ENCODE assay signal across 23 mouse cellular contexts in genomic region chr4:140499571-140499970, GRCm38 (mm10).
DNase-seq lines count a peak whose midpoint lies in the region; ATAC-seq and TF ChIP-seq lines count a peak whose summit lies in the region.
"Had no signal": no experiment of that assay in that cellular context is flagged by ENCODE, and none has a peak within 500 bp of the region (broad histone marks: within the 10 kb centered on the region; RNA-seq: fewer than 3 reads in every experiment).

No protein-coding gene starts in this region.

- WGBS in intestine, postnatal 0 days: 75% methylated on average over 6 of the region's 6 CpGs
- 81% methylated on average over 6 of the region's 6 CpGs for WGBS in intestine, embryonic 16.5 days
- 68% methylated on average over 6 of the region's 6 CpGs for WGBS in liver, embryonic 14.5 days (ENCODE audit: insufficient replicate concordance)

- no peaks in the 10 kb centered on the region; the same call in 1 of the 2 replicates for H3K27me3 ChIP-seq in intestine, postnatal 0 days (replicated peaks; ENCODE audit: control insufficient read depth, insufficient read depth, low read length)
- no peaks in the 10 kb centered on the region for H3K27me3 ChIP-seq in intestine, embryonic 16.5 days (replicated peaks; ENCODE audit: control insufficient read depth, insufficient read depth, low read length)
- no peaks in the 10 kb centered on the region for H3K27me3 ChIP-seq in liver, embryonic 14.5 days (ENCODE audit: control insufficient read depth, insufficient read depth, low read length)
- H3K27me3 ChIP-seq in ES-Bruce4 (ENCODE audit: control insufficient read depth, insufficient read depth, low read length, poor library complexity, severe bottlenecking): no peaks in the 10 kb centered on the region
- H3K27me3 ChIP-seq: forebrain, embryonic 13.5 days; intestine, embryonic 15.5 days; midbrain, embryonic 12.5 days had no signal

- H3K4me1 ChIP-seq in intestine, postnatal 0 days (replicated peaks; ENCODE audit: control insufficient read depth, insufficient read depth, low read length): no peaks in the 10 kb centered on the region
- H3K4me1 ChIP-seq in intestine, embryonic 16.5 days (ENCODE audit: control insufficient read depth, insufficient read depth, low read length): peaks cover 2% of the 10 kb centered on the region; the same call in 1 of the 2 replicates
- no peaks in the 10 kb centered on the region for H3K4me1 ChIP-seq in liver, embryonic 14.5 days (replicated peaks; ENCODE audit: control insufficient read depth in 2 of 2, insufficient read depth in 2 of 2, low read length in 1 of 2)
- H3K4me1 ChIP-seq in ES-Bruce4 (ENCODE audit: control insufficient read depth, insufficient read depth, low read length): no peaks in the 10 kb centered on the region
- H3K4me1 ChIP-seq: embryonic facial prominence, embryonic 13.5 days had no signal

- TF ChIP-seq POLR2A in ES-Bruce4 (IDR thresholded peaks at IDR 0.05; ENCODE audit: insufficient read depth, low read length): no peak
- no peak for TF ChIP-seq POLR2A in brain, embryonic 14.5 days (IDR thresholded peaks at IDR 0.05; ENCODE audit: borderline replicate concordance, extremely low read depth, insufficient read depth, insufficient read length, poor library complexity, severe bottlenecking)

- TF ChIP-seq CTCF in intestine, postnatal 0 days (IDR thresholded peaks at IDR 0.05; ENCODE audit: low read depth): peak; percentile 38
- peak; percentile 23; the same call in 1 of the 2 replicates for TF ChIP-seq CTCF in liver, embryonic 14.5 days (IDR thresholded peaks at IDR 0.05; ENCODE audit: low read depth)
- TF ChIP-seq CTCF in ES-Bruce4 (IDR thresholded peaks at IDR 0.05; ENCODE audit: low read depth, low read length): peak; percentile 14
- TF ChIP-seq CTCF in brain, embryonic 14.5 days (IDR thresholded peaks at IDR 0.05; ENCODE audit: borderline replicate concordance, extremely low read depth, insufficient read depth, insufficient read length): peak; percentile 13; the same call in 1 of the 2 replicates

- ATAC-seq in intestine, postnatal 0 days: no peak
- no peak for ATAC-seq in intestine, embryonic 16.5 days
- no peak for ATAC-seq in liver, embryonic 14.5 days (ENCODE audit: insufficient read depth)
- ATAC-seq: CD4-positive, CD25-positive, alpha-beta regulatory T cell, adult 4 months; forebrain, embryonic 13.5 days; intestine, embryonic 15.5 days had no signal

- H3K4me3 ChIP-seq in intestine, postnatal 0 days (ENCODE audit: low read depth, low read length): no peak overlapping the region
- H3K4me3 ChIP-seq in intestine, embryonic 16.5 days (ENCODE audit: low read length): no peak overlapping the region
- H3K4me3 ChIP-seq in liver, embryonic 14.5 days (ENCODE audit: insufficient read depth in 1 of 2, low read depth in 2 of 2, low read length in 2 of 2): no peak overlapping the region
- H3K4me3 ChIP-seq in ES-Bruce4 (ENCODE audit: low read depth, low read length): no peak overlapping the region
- H3K4me3 ChIP-seq: embryonic facial prominence, embryonic 13.5 days; erythroblast, embryonic 14.5 days; forebrain, embryonic 13.5 days; heart, embryonic 10.5 days; intestine, embryonic 15.5 days; left cerebral cortex, adult 2 months; midbrain, embryonic 12.5 days had no signal

- TF ChIP-seq EP300 in liver, embryonic 14.5 days (IDR thresholded peaks at IDR 0.05; ENCODE audit: low read depth): no peak
- TF ChIP-seq EP300 in ES-Bruce4 (IDR thresholded peaks at IDR 0.05; ENCODE audit: insufficient read depth, low read depth, low read length): no peak

- no peak for DNase-seq in liver, embryonic 14.5 days (ENCODE audit: low read depth in 3 of 3, low spot score in 3 of 3)
- DNase-seq in liver: no peak
- no peak for DNase-seq in brain, embryonic 14.5 days (ENCODE audit: low read depth)
- no peak for DNase-seq in heart, adult 11 months
- DNase-seq: adrenal gland, postnatal 25 days; cerebellum, adult 11-12 months; cerebellum, postnatal 25 days; heart, postnatal 4 days; kidney, postnatal 36 days; lung, postnatal 14 days; right cerebral cortex, postnatal 14 days had no signal

- H3K27ac ChIP-seq in intestine, postnatal 0 days (ENCODE audit: low read depth, low read length): no peak overlapping the region
- no peak overlapping the region for H3K27ac ChIP-seq in intestine, embryonic 16.5 days (ENCODE audit: low read length)
- H3K27ac ChIP-seq in liver, embryonic 14.5 days: no peak overlapping the region
- no peak overlapping the region for H3K27ac ChIP-seq in ES-Bruce4 (ENCODE audit: insufficient read depth, low read length)
- H3K27ac ChIP-seq: embryonic facial prominence, embryonic 13.5 days; forebrain, embryonic 13.5 days; heart, embryonic 10.5 days; hindbrain, embryonic 14.5 days; intestine, embryonic 15.5 days; left cerebral cortex, adult 2 months; midbrain, embryonic 12.5 days had no signal

- H3K36me3 ChIP-seq in intestine, postnatal 0 days (ENCODE audit: control insufficient read depth, insufficient read depth): no peaks in the 10 kb centered on the region
- no peaks in the 10 kb centered on the region for H3K36me3 ChIP-seq in intestine, embryonic 16.5 days (ENCODE audit: control insufficient read depth, insufficient read depth, low read length)
- H3K36me3 ChIP-seq in liver, embryonic 14.5 days (replicated peaks; ENCODE audit: control insufficient read depth, insufficient read depth, low read depth): no peaks in the 10 kb centered on the region
- H3K36me3 ChIP-seq in ES-Bruce4 (ENCODE audit: control insufficient read depth, insufficient read depth, low read length, poor library complexity, severe bottlenecking): no peaks in the 10 kb centered on the region
- H3K36me3 ChIP-seq: embryonic facial prominence, embryonic 13.5 days; heart, embryonic 10.5 days; intestine, embryonic 15.5 days; midbrain, embryonic 12.5 days had no signal

- no peak overlapping the region for H3K9ac ChIP-seq in intestine, postnatal 0 days (ENCODE audit: low read depth, low read length)
- H3K9ac ChIP-seq in intestine, embryonic 16.5 days (ENCODE audit: low read depth, low read length): no peak overlapping the region
- no peak overlapping the region for H3K9ac ChIP-seq in liver, embryonic 14.5 days (replicated peaks)
- H3K9ac ChIP-seq in ES-Bruce4 (ENCODE audit: low read depth, poor library complexity, severe bottlenecking): no peak overlapping the region
- H3K9ac ChIP-seq: embryonic facial prominence, embryonic 13.5 days; forebrain, embryonic 13.5 days; hindbrain, embryonic 14.5 days; intestine, embryonic 15.5 days; midbrain, embryonic 12.5 days had no signal

- H3K4me2 ChIP-seq in intestine, postnatal 0 days (replicated peaks; ENCODE audit: low read depth): no peak overlapping the region
- no peak overlapping the region for H3K4me2 ChIP-seq in intestine, embryonic 16.5 days (ENCODE audit: low read depth, low read length)
- no peak overlapping the region for H3K4me2 ChIP-seq in liver, embryonic 14.5 days (ENCODE audit: low read depth)
- H3K4me2 ChIP-seq: embryonic facial prominence, embryonic 13.5 days; forebrain, embryonic 13.5 days; hindbrain, embryonic 14.5 days; intestine, embryonic 15.5 days; midbrain, embryonic 12.5 days had no signal

- no peaks in the 10 kb centered on the region for H3K9me3 ChIP-seq in intestine, postnatal 0 days (ENCODE audit: control insufficient read depth)
- no peaks in the 10 kb centered on the region for H3K9me3 ChIP-seq in intestine, embryonic 16.5 days (ENCODE audit: control insufficient read depth, low read length)
- no peaks in the 10 kb centered on the region for H3K9me3 ChIP-seq in liver, embryonic 14.5 days (ENCODE audit: control insufficient read depth, low read length)
- no peaks in the 10 kb centered on the region for H3K9me3 ChIP-seq in ES-Bruce4 (replicated peaks; ENCODE audit: control insufficient read depth, insufficient read depth, low read length, poor library complexity, severe bottlenecking)
- H3K9me3 ChIP-seq: embryonic facial prominence, embryonic 13.5 days; forebrain, embryonic 13.5 days; heart, embryonic 10.5 days; intestine, embryonic 15.5 days; midbrain, embryonic 12.5 days had no signal
